Mouse (Mus musculus): ENCODE measurements at regions not wholly inside any gene's neighbourhood (a gene's known extent, or its start where the extent isn't known, plus 50 kb on each side); places are given as distances from the start of the nearest gene placed in this dataset.

DNA sequence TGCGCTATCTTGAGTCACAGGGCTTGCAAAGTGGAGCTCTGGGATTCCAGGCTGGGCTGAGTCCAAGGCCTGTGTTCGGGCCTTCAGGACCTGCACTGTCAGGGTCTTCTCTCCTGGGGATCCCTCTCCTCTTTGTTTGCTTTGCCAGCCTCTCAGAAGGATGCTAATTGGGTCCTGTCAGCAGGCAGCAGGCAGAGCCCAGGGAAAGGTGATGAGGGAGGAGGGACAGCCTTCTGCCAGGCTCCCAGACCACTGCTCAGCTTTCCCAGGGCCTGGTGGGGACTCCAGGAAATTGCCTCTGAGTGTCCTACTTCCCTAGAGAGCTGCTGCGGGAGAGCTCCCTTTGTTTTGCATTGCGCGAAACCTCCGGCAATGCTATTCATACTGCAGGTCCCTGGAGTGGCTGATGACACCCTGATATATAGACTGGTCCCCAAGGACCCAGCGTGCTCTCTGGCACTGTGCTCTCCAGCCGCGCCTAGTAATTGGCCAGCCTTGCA lies 93.1 kb upstream of the Tle3 start:
- no peak for DNase-seq (ENCODE audit: low read depth, low spot score)
- no peak for ATAC-seq
- CTCF ChIA-PET: interaction anchor here (1.0 kb wide), 1 partner anchor 475 kb away, joined by 3 read pairs; no protein-coding TSS in a partner anchor
- no peaks in the 10 kb centered on the region for H3K27me3 ChIP-seq
- POLR2A ChIA-PET: interaction anchor here (0.7 kb wide), 1 partner anchor 645 kb away, joined by 3 read pairs; no protein-coding TSS in a partner anchor
- TF ChIP-seq CTCF (IDR thresholded peaks at IDR 0.05): no peak
- in situ Hi-C loops (cut with MboI; ENCODE audit: low pct_unique_long_range_greater_than_20kb): loop anchor here (10.0 kb wide), 1 partner anchor 384 kb away; no protein-coding TSS in a partner anchor

DNA sequence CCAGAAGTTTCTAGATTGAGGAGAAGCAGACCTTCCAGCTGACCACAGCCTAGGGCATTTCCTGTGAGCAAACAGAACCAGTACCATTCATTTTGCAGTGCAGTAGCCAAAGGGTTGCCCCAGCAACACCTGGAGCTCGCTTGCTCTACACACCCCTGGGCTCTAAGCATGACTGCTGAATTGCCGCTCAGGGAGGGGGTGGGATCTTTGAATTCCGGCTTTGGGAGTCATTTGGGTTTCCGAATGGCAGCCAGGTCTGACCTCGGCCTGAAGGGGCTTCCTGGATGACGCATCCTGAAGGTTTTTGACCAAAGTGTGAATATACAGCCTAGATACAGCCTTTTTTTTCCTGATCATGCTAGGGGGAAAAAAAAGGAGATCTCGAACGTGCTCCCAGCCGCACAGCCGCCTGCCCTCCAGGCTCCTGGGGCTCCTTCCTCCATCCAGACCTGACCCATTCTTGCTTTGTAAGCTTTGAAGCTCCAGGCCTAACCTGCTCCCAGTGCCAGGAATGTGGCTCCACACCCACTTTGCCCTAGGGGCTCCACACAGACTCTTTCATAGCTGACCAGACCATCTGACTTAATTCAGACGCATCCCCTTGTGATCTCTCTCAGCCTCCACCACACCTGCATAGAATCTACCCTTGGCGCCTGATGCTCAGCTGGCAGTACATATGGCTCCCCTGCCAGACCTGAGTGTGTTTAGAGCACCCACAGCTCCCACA lies 91.1 kb upstream of the Tle3 start:
- TF ChIP-seq CTCF (IDR thresholded peaks at IDR 0.05): no peak
- ChIA-PET CTCF (interaction anchor here (1.6 kb wide), 1 partner anchor 14 kb away, joined by 3 read pairs; no protein-coding TSS in a partner anchor), POLR2A (no interaction called here)
- ATAC-seq (no peak), DNase-seq (ENCODE audit: low read depth, low spot score) (no peak)
- in situ Hi-C loops (cut with MboI; ENCODE audit: low pct_unique_long_range_greater_than_20kb): loop anchor here (5.0 kb wide), 1 partner anchor 86 kb away; no protein-coding TSS in a partner anchor
- no peaks in the 10 kb centered on the region for H3K27me3 ChIP-seq

DNA sequence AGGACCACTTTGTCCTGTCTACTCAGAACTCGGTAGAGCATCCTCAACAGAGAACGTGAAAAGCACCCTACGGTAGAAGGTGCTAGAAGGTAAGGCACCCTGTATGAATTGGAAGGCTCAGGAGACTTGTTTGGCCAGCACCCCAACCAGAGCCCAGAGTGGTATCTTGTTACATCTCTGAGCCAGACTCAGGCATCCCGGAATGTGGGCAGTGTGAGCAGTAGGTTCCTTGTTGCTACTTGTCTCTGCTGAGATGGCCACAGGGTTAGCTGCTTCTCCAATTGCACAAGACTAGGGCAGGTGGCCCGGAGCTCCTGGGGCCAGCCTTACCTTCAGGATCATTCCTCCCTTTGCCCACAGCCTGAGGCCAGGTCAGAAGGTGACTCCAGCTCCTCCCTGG lies 88.9 kb upstream of the Tle3 start:
- ATAC-seq (no peak), DNase-seq (ENCODE audit: low read depth, low spot score) (no peak)
- H3K27me3 ChIP-seq: no peaks in the 10 kb centered on the region
- POLR2A ChIA-PET: interaction anchor here (1.2 kb wide), 1 partner anchor 10 kb away, joined by 3 read pairs; no protein-coding TSS in a partner anchor
- no peak for TF ChIP-seq CTCF (IDR thresholded peaks at IDR 0.05)
- in situ Hi-C loops (cut with MboI; ENCODE audit: low pct_unique_long_range_greater_than_20kb): loop anchor here (5.0 kb wide), 1 partner anchor 84 kb away; no protein-coding TSS in a partner anchor
- CTCF ChIA-PET: no interaction called here

DNA sequence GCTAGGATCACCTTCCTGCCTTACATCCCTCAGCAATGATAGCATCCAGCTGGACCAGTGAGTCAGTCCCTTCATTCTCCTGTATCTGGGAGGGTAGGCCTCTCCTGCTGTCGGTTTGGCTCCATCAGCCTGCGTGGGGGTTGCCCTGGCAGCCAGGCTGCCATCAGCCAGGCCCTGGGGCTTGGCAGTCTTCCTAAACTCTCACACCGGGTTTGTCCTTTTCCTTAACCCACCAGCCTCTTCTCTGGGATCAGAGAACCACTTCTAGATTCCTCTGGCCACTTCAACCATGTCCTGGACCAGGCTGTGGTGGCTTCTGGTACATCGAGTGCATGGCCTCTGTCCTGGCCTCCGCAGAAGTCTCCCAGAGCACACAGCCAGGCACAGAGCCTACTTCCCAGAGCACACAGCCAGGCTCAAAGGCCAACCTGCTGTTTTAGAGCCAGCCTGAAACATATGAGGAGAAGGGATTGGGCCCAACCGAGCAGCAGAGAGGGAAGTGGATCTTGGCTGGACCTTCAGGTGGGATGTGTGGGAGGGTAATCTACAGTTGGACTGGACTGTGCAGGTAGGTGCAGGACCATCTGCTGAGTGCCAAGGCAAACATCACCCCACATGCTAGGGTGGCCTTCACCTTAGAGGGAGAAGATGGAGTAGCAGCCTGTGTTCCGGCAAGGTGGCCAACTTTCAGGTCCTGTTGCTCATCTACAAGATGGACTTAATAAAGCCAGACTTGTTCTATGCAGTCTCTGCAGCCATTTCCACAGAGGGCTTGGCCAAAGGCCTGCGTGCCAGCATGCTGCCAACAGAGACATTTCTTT lies 87.8 kb upstream of the Tle3 start:
- in situ Hi-C loops (cut with MboI; ENCODE audit: low pct_unique_long_range_greater_than_20kb): loop anchor here (5.0 kb wide), 1 partner anchor 83 kb away; no protein-coding TSS in a partner anchor
- no peak for TF ChIP-seq CTCF (IDR thresholded peaks at IDR 0.05)
- DNase-seq (ENCODE audit: low read depth, low spot score) (peak; percentile 91), ATAC-seq (peak; percentile 75)
- H3K27me3 ChIP-seq: no peaks in the 10 kb centered on the region
- ChIA-PET POLR2A (interaction anchor here (1.2 kb wide), 1 partner anchor 11 kb away, joined by 3 read pairs; no protein-coding TSS in a partner anchor), CTCF (no interaction called here)

DNA sequence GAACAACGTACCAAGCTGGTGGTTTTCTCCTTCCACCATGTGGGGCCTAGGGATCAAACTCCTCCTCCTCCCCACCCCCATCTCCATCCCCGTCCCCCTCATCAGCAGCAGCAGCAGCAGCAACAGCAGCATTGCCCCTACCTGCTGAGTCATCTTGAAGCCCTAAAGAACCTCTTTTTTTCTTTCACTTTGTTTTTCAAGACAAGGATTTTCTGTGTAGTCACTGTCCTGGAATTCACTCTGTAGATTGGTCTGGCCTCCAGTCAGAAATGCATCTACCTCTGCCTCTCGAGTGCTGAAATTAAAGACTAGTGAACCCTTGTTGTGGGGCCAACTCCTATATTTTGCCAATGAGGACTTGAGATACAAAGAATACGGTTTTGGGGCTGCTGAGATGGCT lies 85.6 kb upstream of the Tle3 start:
- ChIA-PET POLR2A (no interaction called here), CTCF (interaction anchor here (1.0 kb wide), 1 partner anchor 27 kb away, joined by 3 read pairs; no protein-coding TSS in a partner anchor)
- in situ Hi-C loops (cut with MboI; ENCODE audit: low pct_unique_long_range_greater_than_20kb): no loop called here
- TF ChIP-seq CTCF (IDR thresholded peaks at IDR 0.05): no peak
- ATAC-seq: no peak
- no peak for DNase-seq (ENCODE audit: low read depth, low spot score)
- H3K27me3 ChIP-seq: no peaks in the 10 kb centered on the region

DNA sequence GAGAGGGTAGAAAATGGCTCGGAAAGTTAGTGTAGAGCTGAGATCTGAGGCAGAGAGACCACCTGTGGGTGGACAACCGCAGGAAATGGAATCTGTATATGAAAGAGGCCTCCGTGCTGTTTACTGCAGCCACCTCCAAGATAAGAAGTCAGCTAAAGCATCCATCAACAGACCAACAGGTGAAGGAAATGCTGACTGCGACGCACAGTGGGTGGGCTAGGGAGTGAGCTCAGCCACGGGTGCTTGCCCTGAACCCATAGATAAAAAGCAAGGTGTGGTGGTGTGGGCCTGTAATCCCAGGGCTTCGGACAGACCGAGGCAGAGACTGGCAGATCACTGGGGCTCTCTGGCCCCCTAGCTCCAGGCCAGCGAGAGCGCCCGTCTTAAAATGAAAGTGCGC lies 83.0 kb upstream of the Tle3 start:
- no peak for DNase-seq (ENCODE audit: low read depth, low spot score)
- in situ Hi-C loops (cut with MboI; ENCODE audit: low pct_unique_long_range_greater_than_20kb): no loop called here
- no peaks in the 10 kb centered on the region for H3K27me3 ChIP-seq
- TF ChIP-seq CTCF (IDR thresholded peaks at IDR 0.05): no peak
- ChIA-PET CTCF (interaction anchor here (1.1 to 1.5 kb wide), 2 partner anchors 17 to 72 kb away, joined by 3 read pairs; no protein-coding TSS in a partner anchor), POLR2A (no interaction called here)
- ATAC-seq: no peak

DNA sequence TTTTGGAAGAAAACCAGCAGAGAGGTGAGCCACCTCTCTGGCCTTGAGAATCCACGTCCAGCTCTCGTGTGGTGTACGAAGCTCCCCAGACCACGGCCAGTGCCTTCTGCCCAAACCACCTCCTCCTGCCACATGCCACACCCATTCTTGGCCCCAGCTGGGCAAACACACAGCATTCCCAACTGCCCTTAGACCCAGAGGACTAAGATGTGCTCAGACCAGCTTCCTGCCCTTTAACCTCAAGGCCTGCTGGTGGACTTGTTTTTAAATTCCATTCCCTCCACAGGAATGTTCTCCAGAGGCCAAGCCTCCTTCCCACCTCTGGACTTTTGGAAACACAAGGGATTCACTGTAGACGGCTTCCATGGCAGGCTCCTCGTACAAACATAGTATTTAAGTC lies 82.5 kb upstream of the Tle3 start:
- TF ChIP-seq CTCF (IDR thresholded peaks at IDR 0.05): no peak
- ChIA-PET POLR2A (interaction anchor here (1.0 kb wide), 1 partner anchor 1571 kb away, joined by 3 read pairs; no protein-coding TSS in a partner anchor), CTCF (interaction anchor here (1.1 to 1.5 kb wide), 2 partner anchors 17 to 72 kb away, joined by 3 read pairs; no protein-coding TSS in a partner anchor)
- no peak for ATAC-seq
- no peak for DNase-seq (ENCODE audit: low read depth, low spot score)
- in situ Hi-C loops (cut with MboI; ENCODE audit: low pct_unique_long_range_greater_than_20kb): no loop called here
- no peaks in the 10 kb centered on the region for H3K27me3 ChIP-seq

DNA sequence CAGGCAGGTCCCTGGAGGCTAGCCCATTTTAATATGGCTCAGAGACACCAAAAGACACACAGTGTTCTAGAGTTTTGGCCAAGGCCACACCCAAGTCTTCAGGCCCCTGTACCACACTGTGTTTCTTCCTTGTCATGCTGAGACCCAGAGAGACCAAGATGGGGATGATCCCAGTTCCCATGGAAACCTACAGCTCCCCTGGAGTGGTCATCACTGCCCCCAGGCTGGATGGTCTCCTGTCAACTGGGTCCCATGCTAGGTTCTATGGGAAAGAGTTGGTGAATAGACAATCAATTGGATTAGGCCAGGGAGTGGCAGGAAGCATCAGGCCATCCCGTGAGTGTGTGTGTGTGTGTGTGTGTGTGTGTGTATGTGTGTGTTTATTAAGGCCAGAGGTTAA lies 80.5 kb upstream of the Tle3 start:
- ChIA-PET POLR2A (no interaction called here), CTCF (no interaction called here)
- no peak for ATAC-seq
- no peak for TF ChIP-seq CTCF (IDR thresholded peaks at IDR 0.05)
- in situ Hi-C loops (cut with MboI; ENCODE audit: low pct_unique_long_range_greater_than_20kb): no loop called here
- no peaks in the 10 kb centered on the region for H3K27me3 ChIP-seq
- DNase-seq (ENCODE audit: low read depth, low spot score): no peak

DNA sequence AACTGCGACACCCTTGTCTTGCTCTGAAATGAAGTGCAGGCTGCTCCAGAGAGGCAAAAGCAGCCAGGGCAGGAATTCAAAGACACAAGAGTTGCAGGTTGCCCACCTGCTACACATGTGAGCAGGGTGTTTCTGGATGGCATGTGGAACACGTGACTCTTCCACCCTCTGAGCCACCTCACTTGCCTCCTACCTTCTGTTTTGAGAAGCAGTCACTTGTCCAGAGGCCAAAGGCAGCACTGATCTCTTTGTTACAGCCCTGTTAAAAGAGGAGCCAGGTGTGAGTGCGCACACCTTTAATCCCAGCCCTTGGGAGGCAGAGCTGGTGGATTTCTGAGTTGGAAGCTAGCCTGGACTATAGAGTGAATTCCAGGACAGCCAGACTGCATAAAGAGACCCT lies 79.7 kb upstream of the Tle3 start:
- ChIA-PET CTCF (no interaction called here), POLR2A (no interaction called here)
- no peaks in the 10 kb centered on the region for H3K27me3 ChIP-seq
- in situ Hi-C loops (cut with MboI; ENCODE audit: low pct_unique_long_range_greater_than_20kb): no loop called here
- DNase-seq (ENCODE audit: low read depth, low spot score) (no peak), ATAC-seq (no peak)
- no peak for TF ChIP-seq CTCF (IDR thresholded peaks at IDR 0.05)

DNA sequence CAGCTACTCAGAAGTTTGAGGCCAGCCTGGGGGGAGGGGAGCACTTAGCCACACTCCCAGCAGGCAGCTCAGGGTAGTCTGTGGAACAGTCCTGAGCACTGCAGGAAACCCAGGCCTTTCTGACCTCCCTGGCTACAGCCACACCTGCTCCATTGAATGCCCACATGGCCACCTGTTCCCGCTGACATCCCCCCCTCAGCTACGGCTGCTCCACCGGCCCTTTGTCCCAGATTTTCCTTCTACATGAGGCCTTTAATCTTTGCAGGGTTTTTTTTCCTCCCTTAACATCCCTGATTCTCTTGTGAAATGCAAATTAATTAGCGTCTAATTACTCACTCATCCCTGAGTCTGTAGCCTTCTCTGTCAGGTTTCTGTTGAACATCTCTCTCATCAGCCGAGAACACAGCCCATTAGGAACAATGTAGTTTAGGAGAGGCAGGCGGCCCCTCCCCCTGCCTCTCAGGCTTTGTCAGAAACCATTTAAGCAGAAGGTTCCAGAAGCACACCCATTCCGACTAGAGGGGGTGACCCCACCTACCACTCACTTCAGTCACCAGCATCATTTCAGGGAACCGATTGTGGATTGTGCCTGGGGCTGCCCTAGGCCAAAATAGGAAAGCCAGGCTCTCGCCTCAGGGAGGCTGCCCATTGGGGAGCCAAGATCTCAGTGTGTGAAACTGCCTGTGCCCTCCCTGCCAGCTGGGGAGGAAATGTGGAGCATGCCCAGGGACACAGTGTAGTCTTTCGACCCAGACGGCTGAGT lies 78.8 kb upstream of the Tle3 start:
- TF ChIP-seq CTCF (IDR thresholded peaks at IDR 0.05): no peak
- ATAC-seq: no peak
- H3K27me3 ChIP-seq: no peaks in the 10 kb centered on the region
- ChIA-PET POLR2A (interaction anchor here (0.6 kb wide), 1 partner anchor 42 kb away, joined by 4 read pairs; no protein-coding TSS in a partner anchor), CTCF (no interaction called here)
- in situ Hi-C loops (cut with MboI; ENCODE audit: low pct_unique_long_range_greater_than_20kb): no loop called here
- DNase-seq (ENCODE audit: low read depth, low spot score): no peak

All from Patski (cell line).